Mouse (Mus musculus) liver, embryonic 18 days (tissue): ENCODE measurements around the gene Pxdc1. TPM values are rescaled to one million over a fixed set of nuclear protein-coding genes. Genes with fewer than 3 reads are reported as not detected.

Experiments
- polyA plus RNA-seq: library from polyadenylated mRNA; depleted of rRNA; stranded (reverse); fragments of >200 nt; gene quantifications from 2 replicates; pipeline ENCODE4 v1.2.3, GENCODE M21; 2012; rRNA removed

Pxdc1 gene
- polyA plus RNA-seq, result 41.8 and 57.7 TPM in 2 replicates

DNA sequence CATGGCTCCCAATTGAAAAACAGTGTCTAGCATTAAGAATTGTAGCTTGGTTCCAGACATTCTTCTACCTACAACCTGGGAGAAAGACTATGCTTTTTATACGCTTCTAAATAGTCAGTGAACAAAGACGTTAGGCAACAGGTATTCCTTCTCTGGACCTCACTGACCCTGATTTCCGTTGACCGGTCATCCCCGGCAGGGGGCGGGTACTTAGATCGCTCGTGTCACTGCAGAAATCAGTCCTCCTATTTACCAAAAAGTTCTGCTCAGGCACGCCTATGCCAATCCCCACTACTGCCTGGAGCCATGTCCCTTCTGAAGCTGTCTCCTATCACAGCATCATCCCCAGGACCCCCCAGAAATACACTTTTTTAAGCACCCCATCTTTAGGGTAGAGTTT is at the start of gene Pxdc1:
Gene Pxdc1 (minus strand): TSS at position 96 of the 400 bp plus-strand sequence.

Other genes with a start within 250 kb of the Pxdc1 start
- gene Fam50b, start 81.4 kb upstream of the Pxdc1 start, polyA plus RNA-seq, result 0.65 and 0.97 TPM in 2 replicates
- 41.2 and 50.6 TPM in 2 replicates for gene Prpf4b, start 221.8 kb upstream of the Pxdc1 start, polyA plus RNA-seq